Mouse (Mus musculus) central nervous system, embryonic 14 days (tissue): ENCODE data around the gene Evi2b. TPM values are rescaled to one million over a fixed set of nuclear protein-coding genes. Genes with fewer than 3 reads are reported as not detected.

Experiments
- polyA plus RNA-seq: library from polyadenylated mRNA; depleted of rRNA; stranded (reverse); fragments of >200 nt; gene quantifications from 2 replicates; pipeline ENCODE4 v1.2.3, GENCODE M21; 2012; rRNA removed

Evi2b gene
- polyA plus RNA-seq: 1.6 and 1.9 TPM in 2 replicates

DNA sequence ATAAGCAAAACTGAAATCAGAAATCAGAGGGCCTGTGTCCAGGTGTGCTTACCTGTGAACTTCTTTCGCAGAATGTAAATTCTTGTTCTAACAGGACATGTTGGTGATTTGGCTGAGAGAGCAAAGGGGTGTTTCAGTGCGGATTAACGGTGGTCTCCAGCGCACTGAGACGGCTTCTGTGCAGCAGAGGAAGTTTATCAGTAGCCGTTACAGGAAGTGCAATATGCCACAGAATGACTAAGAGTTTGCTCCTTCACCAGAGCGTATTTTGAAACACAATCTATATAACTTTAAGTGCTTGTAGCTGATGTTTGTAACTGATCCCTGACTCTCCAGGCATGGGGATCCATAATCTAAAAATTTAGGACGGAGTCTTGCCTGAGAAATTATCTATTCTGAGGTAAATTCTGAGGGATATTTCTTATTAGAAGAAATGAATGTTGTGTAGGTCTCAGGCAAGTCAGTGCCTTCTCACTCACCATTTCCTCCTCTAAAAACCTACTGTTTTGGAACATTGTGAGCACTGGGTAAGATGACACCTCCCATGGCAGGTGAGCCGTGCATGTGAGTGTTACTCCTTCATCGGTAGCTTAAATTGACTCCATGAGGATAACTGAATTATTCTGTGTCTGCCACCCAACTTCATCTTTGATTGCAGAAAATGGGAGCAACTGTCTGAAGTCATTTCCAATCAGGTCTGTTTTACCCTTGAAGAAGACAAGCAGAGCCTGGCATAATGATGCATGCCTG lies at the start of gene Evi2b:
Gene Evi2b (minus strand): TSS at position 203 of the 750 bp plus-strand sequence.

GRCm38 (mm10) chr11:79530333-79530761 lies 6.8 kb upstream of the Evi2b start, which contains the start of the genes Evi2 and Evi2a:
Evi2 (minus strand) TSS chr11:79530589.
Evi2a (minus strand) TSS chr11:79530609.

GRCm38 (mm10) chr11:79503845-79504244 lies 19.7 kb downstream of the Evi2b start, which contains the start of gene Omg:
Omg (minus strand) TSS chr11:79504084.

Other genes starting within 250 kb of the Evi2b start
- gene Gm9964, start 226.9 kb downstream of the Evi2b start, polyA plus RNA-seq: not detected in 2 replicates
- gene Nf1, start 184.1 kb downstream of the Evi2b start, polyA plus RNA-seq: 27.8 and 28.5 TPM in 2 replicates
- gene Omg, start 19.7 kb downstream of the Evi2b start, polyA plus RNA-seq: 2.1 and 2.2 TPM in 2 replicates
- 0.06 and 0.12 TPM in 2 replicates for gene Evi2, start 6.8 kb upstream of the Evi2b start, polyA plus RNA-seq
- gene Evi2a, start 6.8 kb upstream of the Evi2b start, polyA plus RNA-seq: 3.4 and 3.7 TPM in 2 replicates
- 39.3 and 39.6 TPM in 2 replicates for gene Rab11fip4, start 67.5 kb upstream of the Evi2b start, polyA plus RNA-seq